Mouse (Mus musculus): ENCODE measurements around the gene Dph6.

Dph6 gene

GRCm38 (mm10) chr2:114536032-114536431 is 118.7 kb downstream of the Dph6 start:
- no peak for DNase-seq

- no peak for DNase-seq
Observed at GRCm38 (mm10) chr2:114531010-114531756, 123.6 kb downstream of the Dph6 start.

GRCm38 (mm10) chr2:114520414-114520813 is 134.3 kb downstream of the Dph6 start:
- no peak for DNase-seq

GRCm38 (mm10) chr2:114519907-114520306 is 134.9 kb downstream of the Dph6 start:
- no peak for DNase-seq

GRCm38 (mm10) chr2:114492398-114492797 is 162.4 kb downstream of the Dph6 start:
- no peak for DNase-seq

- peak in 1 of 2 experiments; percentile 26 for DNase-seq
Observed at GRCm38 (mm10) chr2:114491907-114492306, 162.9 kb downstream of the Dph6 start.

GRCm38 (mm10) chr2:114486980-114487379 is 167.8 kb downstream of the Dph6 start:
- DNase-seq: peak; percentile 2 to 28

Measured in kidney, postnatal 25 days (tissue).